Mouse (Mus musculus) layer of hippocampus, adult 9-11 months (tissue): ENCODE results near the gene Sipa1l3.

Experiments
- DNase-seq: peaks from one replicate; pipeline ENCODE4 v3.0.0; 2022

Sipa1l3 gene

DNA sequence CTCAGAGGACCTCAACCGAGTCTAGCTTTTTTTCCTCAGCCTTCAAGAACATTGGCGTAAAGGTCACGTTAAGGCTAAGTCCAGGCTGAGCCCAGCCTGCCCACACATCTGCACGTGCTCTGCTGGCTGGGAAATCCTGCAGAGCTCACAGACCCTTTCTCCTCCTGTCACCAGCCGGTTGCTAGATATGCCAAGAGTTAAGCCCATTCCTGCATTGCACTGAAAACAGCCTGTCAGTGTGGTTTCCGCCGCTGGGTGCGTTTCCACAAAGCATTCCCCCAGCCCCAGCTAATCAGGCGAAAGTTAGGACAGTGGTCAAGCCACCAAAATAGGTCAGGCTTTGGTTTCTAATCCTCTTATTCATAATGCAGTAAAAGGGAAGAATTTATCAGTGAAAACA is 77.3 kb downstream of the Sipa1l3 start:
- no peak for DNase-seq

DNA sequence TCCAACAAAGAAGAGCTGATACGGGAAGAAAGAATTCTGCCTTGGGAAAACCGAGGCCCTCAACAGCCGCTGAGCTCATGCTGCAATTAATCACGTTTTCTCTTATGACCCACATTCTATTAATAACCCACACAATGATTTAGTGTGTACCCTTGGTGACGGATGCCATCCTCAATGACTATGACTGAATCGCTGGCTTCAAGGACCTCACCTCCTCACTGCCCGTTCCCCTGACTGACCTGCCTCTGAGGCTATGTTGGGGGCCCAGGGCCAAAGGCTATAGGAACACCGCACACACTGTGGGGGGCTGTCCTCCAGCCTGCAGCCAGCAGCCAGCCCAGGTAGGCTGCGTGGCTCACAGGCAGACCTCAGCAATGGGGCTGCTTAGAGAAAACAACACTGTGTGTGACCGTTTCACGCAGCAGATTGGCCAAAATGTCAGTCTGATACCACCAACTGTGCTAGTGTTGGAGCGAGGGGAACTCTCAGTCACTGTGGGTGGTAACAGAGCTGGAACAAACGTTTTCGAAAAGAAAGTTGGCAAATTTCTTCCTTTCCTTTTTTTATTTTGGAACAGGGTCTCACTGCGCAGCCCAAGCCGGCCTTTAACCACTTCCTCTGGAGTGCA is 79.7 kb downstream of the Sipa1l3 start:
- peak; percentile 70 for DNase-seq

DNA sequence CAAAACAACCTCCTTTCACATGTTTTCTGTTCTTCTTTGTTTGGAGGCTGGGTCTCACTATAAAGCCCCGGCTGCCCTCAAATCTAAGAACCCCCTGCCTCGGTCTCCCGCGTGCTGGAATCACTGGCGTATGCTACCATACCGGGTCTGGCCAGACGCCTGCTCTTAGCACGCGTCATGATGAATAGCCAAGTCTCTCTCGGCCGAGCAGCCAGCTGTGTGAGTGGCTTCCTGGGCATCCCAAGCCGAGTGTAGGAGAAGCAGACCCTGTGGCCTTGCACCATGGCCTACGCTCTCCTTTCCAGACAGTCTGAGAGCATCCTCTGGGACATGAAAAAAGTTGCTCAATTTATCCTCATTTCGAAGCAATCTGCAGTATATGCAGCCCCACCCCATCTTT is 80.2 kb downstream of the Sipa1l3 start:
- no peak for DNase-seq

DNA sequence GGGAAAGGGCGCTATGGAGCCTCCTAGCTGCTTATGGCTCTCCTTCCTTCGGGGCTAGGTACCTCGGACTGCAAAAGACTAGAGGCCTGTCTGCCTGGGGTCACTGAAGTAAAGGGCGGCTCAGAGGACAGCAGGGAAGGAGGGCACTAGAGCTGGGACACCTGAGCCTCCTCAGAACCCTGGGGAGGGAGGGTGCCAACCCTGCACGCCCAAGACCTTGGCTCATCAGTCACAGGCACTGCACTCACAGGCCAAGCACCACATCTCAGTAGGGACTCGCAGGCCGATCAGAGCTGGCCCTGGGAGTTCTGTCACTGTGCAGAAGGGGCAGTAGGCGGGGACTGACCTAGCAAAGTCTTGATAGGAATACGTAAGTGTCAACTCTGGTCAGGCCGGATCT is 81.4 kb downstream of the Sipa1l3 start:
- no peak for DNase-seq

DNA sequence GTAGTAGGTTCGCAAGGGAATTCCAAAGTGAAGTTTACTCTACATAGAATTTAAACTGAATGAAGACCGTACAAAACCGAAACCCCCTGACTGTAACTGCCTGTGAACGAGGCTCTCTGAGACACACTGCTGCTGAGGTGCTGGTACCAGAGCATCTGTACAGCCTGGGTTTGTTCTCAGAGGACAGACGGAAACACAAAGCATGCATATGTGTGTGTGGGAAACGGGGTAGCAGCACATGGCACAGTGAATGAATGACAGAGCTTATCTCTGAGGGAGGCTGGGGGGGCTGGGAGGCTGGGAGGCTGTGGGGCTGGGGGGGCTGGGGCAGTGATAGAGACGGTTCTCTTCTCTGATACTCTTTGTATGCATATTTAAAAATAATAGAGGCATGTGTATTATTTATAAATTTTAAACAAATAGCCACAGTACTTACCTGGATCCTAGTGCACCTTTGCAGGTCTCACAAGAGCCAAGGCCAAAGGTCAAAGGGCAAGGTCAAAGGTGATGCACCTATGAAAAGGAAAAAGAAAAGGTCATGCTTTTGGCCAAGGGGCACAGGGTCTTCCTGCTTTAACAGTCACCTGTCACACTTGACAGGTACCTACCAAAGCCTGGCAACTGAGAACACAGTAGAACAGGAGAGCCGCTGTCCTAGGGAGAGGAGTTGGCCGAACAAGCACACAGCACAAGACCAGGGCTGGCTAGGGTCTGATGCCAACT is 84.0 kb downstream of the Sipa1l3 start:
- DNase-seq, result peak; percentile 84

DNA sequence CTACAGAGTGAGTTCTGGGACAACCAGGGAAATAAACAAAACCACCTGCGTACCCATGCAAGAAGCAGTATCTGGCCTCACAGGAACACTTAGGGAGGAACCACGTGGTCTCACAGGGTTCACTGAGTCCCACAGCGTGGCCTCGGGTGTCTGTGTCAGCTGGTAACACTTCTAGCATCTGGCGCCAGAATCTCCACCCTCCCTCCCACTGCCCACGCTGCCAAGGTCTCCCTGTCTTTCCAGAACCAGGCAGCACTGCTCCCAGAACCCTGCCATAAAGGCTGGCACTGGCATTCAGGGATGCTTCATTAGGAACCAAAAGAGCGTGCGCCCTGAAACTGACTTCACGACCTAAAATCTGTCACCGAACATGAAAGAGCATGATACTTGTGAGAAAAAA is 84.7 kb downstream of the Sipa1l3 start:
- DNase-seq, result no peak

DNA sequence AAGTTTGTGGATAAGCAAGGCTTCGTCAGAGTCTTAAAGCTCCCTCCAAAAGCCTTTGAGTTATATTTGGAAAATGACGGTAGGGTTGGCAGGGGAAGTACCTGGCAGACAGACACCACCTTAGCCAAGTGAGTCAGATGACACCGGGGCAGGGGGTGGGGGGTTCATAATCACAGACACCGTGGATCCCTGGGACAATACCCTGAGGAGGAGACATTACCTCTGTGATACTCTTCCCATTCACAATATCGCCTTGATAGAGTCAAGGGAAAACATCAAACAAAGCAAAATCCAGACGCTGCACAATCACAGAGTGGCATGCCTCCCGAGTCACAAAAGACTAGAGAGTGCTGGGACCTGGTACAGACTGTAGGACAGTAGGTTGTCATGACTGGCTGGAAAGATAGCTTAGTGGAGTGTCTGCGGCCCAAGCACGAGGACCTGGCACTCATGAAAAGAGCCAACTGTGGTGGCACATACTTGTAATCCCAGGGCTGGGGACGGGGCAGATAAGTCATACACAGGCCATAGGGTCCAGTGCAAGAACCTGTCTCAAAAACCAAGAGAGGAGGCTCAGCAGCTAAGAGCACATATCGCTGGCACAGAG is 85.4 kb downstream of the Sipa1l3 start:
- DNase-seq, result no peak

DNA sequence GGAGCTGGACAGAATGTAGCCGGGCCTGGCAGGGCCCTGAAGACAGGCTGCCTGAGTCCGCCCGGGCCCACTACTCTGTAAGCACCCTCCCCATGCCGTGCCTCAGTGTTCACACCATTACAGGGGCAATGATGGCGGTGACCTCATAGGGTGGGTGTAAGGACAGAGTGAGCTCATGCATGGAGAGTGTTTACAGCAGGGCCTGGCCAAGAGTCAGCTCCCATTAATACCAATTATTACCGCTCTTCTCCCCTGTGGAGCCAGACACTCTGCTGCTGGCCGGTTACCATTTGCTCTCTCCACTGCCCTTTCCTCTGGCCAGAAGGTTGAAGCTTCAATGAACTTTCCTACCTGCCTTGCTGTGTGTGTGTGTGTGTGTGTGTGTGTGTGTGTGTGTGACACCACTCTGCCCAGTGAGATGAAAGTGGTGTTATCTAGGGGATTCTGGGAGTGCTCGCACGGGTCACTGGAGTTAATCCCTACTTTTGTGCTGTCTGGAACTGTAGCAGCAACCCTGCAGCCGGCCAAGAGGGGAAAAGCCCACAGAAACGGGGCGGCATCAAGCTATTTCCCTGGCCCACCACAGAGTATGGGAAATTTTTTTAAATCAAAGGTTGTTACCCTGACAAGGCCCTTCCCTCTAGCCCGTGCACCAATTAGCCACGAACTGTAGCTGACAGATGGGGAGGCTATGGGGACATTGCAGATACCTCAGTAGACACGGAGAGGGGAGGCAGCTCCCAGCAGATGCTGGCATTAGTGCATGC is 86.1 kb downstream of the Sipa1l3 start:
- DNase-seq, result no peak

DNA sequence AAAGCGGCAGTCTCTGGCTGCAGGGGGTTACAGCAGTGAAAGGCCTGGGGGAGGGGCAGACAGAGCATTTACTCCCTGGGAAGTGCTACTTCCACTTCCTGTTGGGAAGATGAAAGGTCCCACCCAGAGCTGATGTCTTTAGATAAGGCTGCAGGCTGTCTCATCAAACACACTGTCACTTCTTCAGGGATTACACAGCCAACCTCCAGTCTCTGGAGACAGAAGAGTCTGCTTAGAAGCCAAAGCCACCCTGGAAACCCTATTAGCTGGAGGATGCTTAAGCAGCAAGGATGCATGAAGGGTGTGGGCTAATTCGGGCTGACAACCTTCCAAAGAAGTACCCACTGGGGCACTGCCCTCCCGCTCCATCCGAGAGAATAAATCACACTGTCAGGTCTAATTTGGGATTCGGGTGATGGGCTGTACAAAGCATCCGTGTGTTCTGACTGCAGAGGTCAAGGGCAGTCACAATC is 87.7 kb downstream of the Sipa1l3 start:
- DNase-seq, result no peak

DNA sequence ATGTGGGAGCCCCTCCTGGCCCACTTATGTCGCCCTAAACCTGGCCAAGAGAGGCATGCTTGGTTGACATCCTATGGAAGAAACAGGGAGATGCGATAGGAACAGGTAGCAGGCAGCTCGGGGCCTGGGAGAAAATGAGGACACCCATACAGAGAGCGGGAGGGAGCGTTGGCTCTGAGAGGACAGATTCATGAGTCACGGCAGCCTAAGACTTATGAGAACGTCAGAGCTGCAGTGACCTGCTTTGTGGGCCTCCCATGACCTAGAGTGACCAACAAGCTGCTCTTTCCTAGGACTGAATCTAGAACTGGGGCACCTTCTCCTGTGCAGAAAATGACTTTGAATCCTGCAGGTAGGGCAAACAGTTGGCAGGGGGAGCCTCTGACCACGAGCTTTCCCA is 92.4 kb downstream of the Sipa1l3 start:
- no peak for DNase-seq

DNA sequence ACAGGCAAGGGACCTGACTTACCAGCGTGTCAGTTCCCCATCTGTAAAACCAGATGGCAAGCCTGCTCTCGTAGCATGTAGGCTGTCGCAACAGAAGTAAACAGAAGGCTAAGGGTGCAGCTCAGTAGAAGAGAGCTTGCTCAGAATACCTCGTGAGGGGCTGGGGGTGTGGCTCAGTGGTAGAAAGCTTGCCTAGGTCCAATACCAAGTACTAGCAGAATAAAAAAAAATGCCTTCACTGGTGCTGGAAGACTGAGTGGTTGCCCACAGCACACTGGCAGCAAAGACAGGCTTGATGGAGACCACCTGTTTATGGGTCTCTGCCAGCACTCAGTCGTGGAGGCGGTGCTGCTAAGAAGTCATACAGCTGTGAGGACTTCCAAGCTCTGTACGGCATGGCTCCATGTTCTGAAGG is 93.0 kb downstream of the Sipa1l3 start:
- DNase-seq, result peak; percentile 69

DNA sequence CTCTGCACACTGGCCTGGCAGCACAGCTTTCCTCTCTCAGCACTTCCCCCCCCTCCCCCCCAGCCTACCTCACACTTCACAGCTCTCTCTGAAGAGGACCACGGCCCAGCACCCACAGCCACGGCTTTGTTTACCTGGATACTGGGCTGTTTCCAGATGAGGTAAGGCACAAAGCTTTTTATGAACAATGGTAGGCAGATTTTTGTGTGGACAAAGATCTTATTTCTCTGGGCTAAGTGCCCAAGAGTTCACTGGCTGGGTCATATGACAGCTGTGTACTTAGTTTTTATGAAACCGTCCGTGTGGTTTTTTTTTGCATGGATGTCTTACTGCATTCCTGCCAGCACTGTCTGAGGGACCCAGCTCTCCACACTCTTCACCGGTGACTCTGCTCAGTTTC is 93.8 kb downstream of the Sipa1l3 start:
- no peak for DNase-seq

DNA sequence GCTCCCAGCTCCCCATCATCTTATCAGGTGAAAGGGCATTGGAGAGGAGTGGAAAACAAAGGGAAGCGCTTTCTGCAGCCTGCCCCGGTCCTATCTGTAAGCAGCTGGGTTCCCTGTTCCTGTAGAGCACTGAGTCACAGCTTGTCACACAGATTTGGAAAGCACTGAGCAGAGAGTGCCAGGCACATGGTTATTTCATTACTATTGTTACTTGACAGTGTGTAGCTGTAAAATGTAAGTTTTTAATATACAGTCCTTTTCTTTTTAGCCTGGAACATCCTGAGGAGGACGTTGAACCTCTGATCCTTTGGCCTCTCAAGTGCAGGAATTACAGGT is 96.6 kb downstream of the Sipa1l3 start:
- DNase-seq, result peak; percentile 60

DNA sequence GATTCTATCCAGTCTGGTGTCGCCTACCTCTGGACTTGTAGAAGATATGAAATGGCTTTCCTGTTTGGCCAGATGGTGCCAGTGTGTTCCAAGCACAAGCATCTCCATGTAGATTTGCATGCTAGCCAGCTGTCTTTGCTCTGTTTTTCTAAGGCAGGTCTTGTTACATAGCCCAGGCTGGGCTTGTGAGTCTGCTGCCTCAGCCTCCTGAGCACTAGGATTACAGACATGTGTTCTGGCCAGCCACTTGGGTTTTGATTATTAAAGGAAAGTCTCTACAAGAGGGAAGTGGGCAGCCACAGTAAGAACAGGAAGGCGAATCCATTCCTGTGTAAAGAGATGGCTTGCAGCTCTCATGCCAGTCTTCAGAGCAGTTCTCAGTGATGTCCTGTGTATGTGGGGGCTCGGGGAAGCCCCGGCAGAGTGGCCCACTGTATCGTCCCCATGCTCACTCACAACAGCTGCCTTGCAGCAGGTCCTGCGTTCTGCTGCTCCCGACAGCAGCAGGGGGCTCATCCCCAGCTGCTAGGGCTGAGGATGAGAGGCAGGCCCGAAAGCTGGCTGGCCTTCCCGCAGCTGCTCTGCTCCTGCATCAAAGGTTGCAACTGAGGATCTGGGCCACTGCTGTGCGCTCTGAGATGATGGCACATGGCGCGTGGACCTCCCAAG is 97.1 kb downstream of the Sipa1l3 start:
- peak; percentile 69 for DNase-seq

DNA sequence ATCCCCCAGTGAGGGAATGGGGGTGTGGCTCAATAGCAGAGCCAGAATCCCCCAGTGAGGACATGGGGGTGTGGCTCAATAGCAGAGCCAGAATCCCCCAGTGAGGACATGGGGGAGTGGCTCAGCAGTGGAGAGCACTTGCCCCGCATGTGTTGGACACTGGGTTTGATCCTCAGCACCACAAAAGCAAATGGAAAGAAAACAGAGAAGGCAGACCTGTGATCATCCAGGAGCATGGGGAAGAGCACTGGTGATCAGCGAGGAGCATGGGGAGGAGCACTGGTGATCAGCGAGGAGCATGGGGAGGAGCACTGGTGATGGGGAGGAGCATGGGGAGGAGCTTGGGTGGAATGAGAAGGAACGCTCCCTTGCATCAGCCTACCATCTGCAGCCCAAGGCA is 98.6 kb downstream of the Sipa1l3 start:
- no peak for DNase-seq

DNA sequence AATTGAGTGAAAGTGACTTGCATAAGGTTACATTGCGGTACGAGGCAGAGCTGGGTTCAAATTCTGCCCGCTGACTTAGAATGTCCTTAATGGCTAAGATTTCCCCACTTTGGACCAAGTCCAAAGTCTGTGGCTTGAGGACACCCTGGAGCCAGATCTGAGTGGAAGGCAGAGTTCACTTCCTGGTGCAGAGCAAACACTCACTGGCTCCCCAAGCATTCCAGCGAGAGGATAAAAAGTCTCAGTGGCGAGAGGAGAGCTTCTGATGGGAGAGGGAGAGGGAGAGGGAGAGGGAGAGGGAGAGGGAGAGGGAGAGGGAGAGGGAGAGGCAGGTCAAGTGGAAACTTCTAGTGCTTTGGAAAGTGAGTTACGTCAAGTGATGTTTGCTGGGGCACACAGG is 100.2 kb downstream of the Sipa1l3 start:
- no peak for DNase-seq

DNA sequence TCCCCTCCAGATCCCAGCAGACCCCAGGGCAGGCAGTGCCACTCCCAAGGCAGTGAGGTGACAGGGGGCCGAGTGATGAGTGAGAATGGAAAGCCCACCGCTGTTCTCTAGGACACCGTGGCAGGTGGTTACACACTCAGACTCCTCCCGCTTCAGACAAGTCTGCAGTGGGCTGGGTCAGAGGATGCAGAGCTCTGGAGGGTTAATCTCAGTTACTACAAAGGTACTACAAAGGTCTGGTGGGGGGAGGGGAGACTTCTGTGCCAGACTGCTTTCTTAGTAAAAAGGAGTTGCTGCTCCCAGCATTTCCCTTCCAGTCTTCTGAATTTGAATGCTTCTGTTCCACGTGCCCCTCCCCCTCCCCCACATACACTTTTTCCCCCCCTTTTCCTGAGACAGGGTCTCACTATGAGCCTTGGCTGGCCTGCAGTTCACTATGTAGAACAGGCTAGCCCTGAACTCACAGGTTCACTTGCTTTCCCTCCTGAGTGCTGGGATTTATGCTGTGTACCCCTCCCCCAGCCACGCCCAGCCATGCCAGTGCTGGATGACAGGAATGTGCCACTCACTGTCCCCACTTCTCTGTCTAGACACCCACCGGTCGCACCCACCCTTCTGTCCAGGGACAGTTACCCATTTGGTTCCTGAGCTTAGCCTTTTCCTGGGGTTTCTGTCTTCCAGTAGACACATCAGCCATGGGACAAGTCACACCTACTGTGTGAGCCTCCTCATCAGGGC is 100.9 kb downstream of the Sipa1l3 start:
- no peak for DNase-seq

DNA sequence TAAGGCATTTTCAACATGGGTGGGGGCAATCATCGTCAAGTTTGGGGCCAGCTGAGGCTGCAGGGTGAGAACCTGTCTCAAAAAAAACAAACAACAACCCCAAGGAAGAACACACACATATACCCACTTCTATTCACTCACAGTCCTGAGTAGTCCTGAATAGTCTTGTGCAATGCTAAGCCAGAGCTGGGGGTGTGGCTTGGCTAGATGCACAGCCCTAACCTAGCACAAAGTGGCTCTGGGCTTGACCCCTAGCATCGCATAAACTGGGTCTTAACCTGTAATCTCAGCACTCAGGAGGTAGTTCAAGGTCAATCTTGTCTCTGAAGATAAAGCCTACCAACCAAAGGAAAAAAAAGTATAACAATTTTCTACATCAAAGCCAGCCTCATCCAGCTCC is 101.5 kb downstream of the Sipa1l3 start:
- no peak for DNase-seq

DNA sequence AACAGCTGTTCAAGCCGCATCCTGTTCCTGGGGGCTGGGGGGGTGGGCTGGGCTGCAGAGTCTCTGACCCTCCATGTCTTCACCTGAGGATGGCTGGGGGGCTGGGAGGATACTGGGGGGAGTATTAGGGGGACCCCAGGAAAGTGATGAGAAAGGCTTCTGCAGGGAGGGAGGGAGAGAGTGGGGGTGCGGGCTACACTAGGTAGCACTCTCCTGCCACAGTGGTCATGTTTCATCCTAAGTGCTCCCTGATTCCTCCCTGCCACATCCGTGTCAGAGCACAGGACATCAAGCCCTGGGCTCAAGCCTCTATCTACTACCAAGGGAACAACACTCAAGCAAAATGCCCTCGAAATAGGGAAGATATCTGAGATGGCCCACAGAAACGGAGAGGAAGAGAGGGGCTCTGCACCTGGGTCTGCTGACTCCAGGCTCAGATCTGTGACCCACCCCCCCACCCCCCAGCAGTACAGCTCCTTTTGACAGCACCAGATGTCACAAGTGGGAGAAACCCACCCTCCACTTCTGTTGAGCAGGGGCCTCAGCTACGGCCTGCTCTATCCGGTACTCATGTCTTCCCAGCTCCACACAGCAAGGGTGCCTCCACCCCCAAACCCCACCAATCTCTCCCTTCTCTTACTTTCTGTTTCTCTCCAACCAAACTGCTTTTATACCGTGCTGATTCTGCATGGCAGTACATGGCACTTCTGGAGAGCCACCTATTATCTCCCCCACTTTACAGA is 106.4 kb downstream of the Sipa1l3 start:
- no peak for DNase-seq

DNA sequence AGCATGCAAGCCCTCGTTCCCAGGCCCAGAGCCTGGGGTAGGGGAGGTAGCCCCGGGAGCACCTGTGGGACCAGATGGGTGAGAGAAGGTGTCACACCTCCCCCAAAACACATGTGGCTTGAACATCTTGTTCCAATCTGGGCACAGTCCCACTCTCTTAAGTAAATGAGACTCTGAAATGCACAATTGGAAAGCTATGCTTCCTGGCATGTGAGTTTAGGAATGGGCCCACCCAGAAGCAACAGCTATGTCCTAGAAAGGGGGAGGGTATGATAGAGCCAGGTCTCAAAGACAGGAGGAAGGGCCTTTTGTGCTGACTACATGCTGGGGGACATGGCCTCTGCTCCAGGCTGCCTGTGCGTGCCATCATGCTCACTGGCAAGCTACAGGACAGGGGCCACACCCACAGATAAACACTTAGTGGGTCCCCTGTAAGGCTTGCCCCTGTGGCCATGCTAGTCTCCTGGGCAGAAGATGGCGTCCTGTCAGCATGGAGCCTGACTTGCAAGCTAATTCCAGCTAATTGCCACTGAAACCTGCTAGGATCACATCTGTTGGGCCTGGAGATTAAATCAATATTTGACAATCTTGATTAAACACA is 107.1 kb downstream of the Sipa1l3 start:
- DNase-seq, result no peak

DNA sequence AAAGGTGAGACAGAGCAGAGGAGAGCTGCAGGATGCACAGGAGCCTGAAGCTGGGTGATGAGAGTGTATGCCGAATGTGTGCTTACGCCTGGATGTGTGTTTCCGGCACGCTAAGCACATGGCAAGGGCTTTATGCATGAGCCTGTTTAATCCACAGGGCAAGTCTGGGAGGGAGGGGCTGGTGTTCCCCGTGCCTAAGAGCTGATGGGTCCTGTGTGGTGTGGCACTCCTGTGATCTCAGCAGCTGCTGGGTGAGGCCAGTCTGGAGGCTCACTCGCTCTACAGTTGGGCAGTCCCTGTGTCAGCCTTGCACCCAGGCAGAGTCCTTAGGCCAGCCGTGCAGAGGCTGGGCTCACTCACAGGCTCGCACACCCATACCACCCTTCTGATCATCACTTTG is 108.0 kb downstream of the Sipa1l3 start:
- no peak for DNase-seq
